Mouse (Mus musculus): ENCODE measurements around the gene Golga1.

DNA sequence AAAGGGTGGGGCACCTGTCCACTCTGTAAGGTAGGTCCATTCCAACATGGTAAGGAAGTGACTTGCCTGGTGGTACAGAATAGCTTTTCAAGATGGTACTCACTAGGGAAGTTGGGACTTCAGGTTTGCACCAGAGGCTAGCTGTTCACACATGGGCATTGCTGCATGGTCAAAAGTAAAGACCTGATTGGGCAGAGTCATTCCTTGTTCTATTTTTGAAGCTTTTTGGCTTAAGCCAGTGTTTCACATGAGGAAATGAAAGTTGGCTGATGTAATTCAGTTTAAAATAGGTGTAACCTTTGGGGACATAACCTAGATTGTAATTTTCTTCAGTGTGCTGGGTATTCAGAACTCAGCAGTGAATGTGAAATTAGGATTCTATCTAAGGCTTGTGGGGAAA is 54.1 kb downstream of the Golga1 start:
- TF ChIP-seq CHD2 (IDR thresholded peaks at IDR 0.05; ENCODE audit: low read depth, low read length) (no peak), ZC3H11A (IDR thresholded peaks at IDR 0.05; ENCODE audit: borderline replicate concordance, low read depth, low read length) (no peak), MAFK (IDR thresholded peaks at IDR 0.05; ENCODE audit: insufficient read depth, low read depth, low read length) (no peak)
